Mouse (Mus musculus): ENCODE results near the gene Htr1d. TPM values are rescaled to one million over a fixed set of nuclear protein-coding genes. Genes with fewer than 3 reads are reported as not detected.

The Htr1d gene
- polyA plus RNA-seq, 1 experiment from 2014 or later: 0.10 TPM

GRCm38 (mm10) chr4:136411995-136412765 is 11.1 kb upstream of the Htr1d start:
- H3K4me3 ChIP-seq (ENCODE audit: low read depth, low read length): no peak overlapping the region
- TF ChIP-seq EP300 (IDR thresholded peaks at IDR 0.05) (no peak), CTCF (IDR thresholded peaks at IDR 0.05) (no peak)
- H3K9me3 ChIP-seq (ENCODE audit: low read length): no peaks in the 10 kb centered on the region
- no peak overlapping the region for H3K27ac ChIP-seq (ENCODE audit: low read length)
- WGBS: 67% methylated on average over 10 of the region's 10 CpGs
- no peaks in the 10 kb centered on the region for H3K27me3 ChIP-seq (replicated peaks; ENCODE audit: insufficient read depth, low read length)
- H3K9ac ChIP-seq (replicated peaks; ENCODE audit: low read depth): no peak overlapping the region
- H3K4me2 ChIP-seq (replicated peaks; ENCODE audit: low read depth, low read length): no peak overlapping the region
- H3K4me1 ChIP-seq (ENCODE audit: insufficient read depth, low read depth, low read length): no peaks in the 10 kb centered on the region
- no peak for ATAC-seq
- DNase-seq (ENCODE audit: low spot score): no peak
- no peaks in the 10 kb centered on the region for H3K36me3 ChIP-seq (ENCODE audit: insufficient read depth, low read length)

- Histone ChIP-seq H3K4me3 (ENCODE audit: low read depth, low read length) (no peak overlapping the region), H3K9ac (replicated peaks; ENCODE audit: low read depth) (no peak overlapping the region), H3K4me2 (replicated peaks; ENCODE audit: low read depth, low read length) (no peak overlapping the region), H3K27me3 (replicated peaks; ENCODE audit: insufficient read depth, low read length) (no peaks in the 10 kb centered on the region), H3K36me3 (ENCODE audit: insufficient read depth, low read length) (no peaks in the 10 kb centered on the region), H3K27ac (ENCODE audit: low read length) (no peak overlapping the region), H3K9me3 (ENCODE audit: low read length) (no peaks in the 10 kb centered on the region), H3K4me1 (ENCODE audit: insufficient read depth, low read depth, low read length) (no peaks in the 10 kb centered on the region; the same call in 1 of the 2 replicates)
- TF ChIP-seq EP300 (IDR thresholded peaks at IDR 0.05): no peak
- TF ChIP-seq CTCF (IDR thresholded peaks at IDR 0.05): no peak
- no peak for ATAC-seq
- WGBS: 75% methylated on average over 9 of the region's 9 CpGs
- no peak for DNase-seq (ENCODE audit: low spot score)
Observed at GRCm38 (mm10) chr4:136415477-136415876, 7.8 kb upstream of the Htr1d start.

GRCm38 (mm10) chr4:136418962-136419361 is 4.4 kb upstream of the Htr1d start:
- WGBS: 13% methylated on average over 11 of the region's 11 CpGs
- no peak for ATAC-seq
- H3K27ac ChIP-seq (ENCODE audit: low read length): no peak overlapping the region
- no peak for DNase-seq (ENCODE audit: low spot score)
- H3K9ac ChIP-seq (replicated peaks; ENCODE audit: low read depth): no peak overlapping the region
- H3K4me1 ChIP-seq (ENCODE audit: insufficient read depth, low read depth, low read length): no peaks in the 10 kb centered on the region; the same call in 1 of the 2 replicates
- H3K4me2 ChIP-seq (replicated peaks; ENCODE audit: low read depth, low read length): no peak overlapping the region
- TF ChIP-seq CTCF (IDR thresholded peaks at IDR 0.05) (no peak), EP300 (IDR thresholded peaks at IDR 0.05) (no peak)
- H3K9me3 ChIP-seq (ENCODE audit: low read length): no peaks in the 10 kb centered on the region
- peaks cover 10% of the 10 kb centered on the region for H3K27me3 ChIP-seq (replicated peaks; ENCODE audit: insufficient read depth, low read length)
- no peak overlapping the region for H3K4me3 ChIP-seq (ENCODE audit: low read depth, low read length)
- H3K36me3 ChIP-seq (ENCODE audit: insufficient read depth, low read length): no peaks in the 10 kb centered on the region

- no peak for DNase-seq (ENCODE audit: low spot score)
- WGBS: 72% methylated on average over 6 of the region's 6 CpGs
- Histone ChIP-seq H3K9ac (replicated peaks; ENCODE audit: low read depth) (no peak overlapping the region), H3K4me1 (ENCODE audit: insufficient read depth, low read depth, low read length) (peaks cover 4% of the 10 kb centered on the region; the same call in 1 of the 2 replicates), H3K9me3 (ENCODE audit: low read length) (no peaks in the 10 kb centered on the region), H3K4me3 (ENCODE audit: low read depth, low read length) (no peak overlapping the region), H3K4me2 (replicated peaks; ENCODE audit: low read depth, low read length) (no peak overlapping the region), H3K27ac (ENCODE audit: low read length) (no peak overlapping the region), H3K36me3 (ENCODE audit: insufficient read depth, low read length) (no peaks in the 10 kb centered on the region), H3K27me3 (replicated peaks; ENCODE audit: insufficient read depth, low read length) (peaks cover 14% of the 10 kb centered on the region)
- no peak for TF ChIP-seq EP300 (IDR thresholded peaks at IDR 0.05)
- TF ChIP-seq CTCF (IDR thresholded peaks at IDR 0.05): no peak
- no peak for ATAC-seq
Observed at GRCm38 (mm10) chr4:136419386-136419785, 3.9 kb upstream of the Htr1d start.

- no peak overlapping the region for H3K27ac ChIP-seq (ENCODE audit: low read length)
- H3K4me2 ChIP-seq (replicated peaks; ENCODE audit: low read depth, low read length): peak overlapping the region; percentile 75
- peak overlapping the region; percentile 39 for H3K4me3 ChIP-seq (ENCODE audit: low read depth, low read length)
- ATAC-seq (peak; percentile 38), DNase-seq (ENCODE audit: low spot score) (no peak)
- no peaks in the 10 kb centered on the region for H3K9me3 ChIP-seq (ENCODE audit: low read length)
- H3K4me1 ChIP-seq (ENCODE audit: insufficient read depth, low read depth, low read length): 0 out of 2 replicates have a peak, but pooled peaks cover 5% of the 10 kb centered on the region
- WGBS: 4% methylated on average over 59 of the region's 70 CpGs
- no peak overlapping the region for H3K9ac ChIP-seq (replicated peaks; ENCODE audit: low read depth)
- H3K27me3 ChIP-seq (replicated peaks; ENCODE audit: insufficient read depth, low read length): peaks cover 20% of the 10 kb centered on the region
- TF ChIP-seq CTCF (IDR thresholded peaks at IDR 0.05): no peak
- TF ChIP-seq EP300 (IDR thresholded peaks at IDR 0.05): no peak
- H3K36me3 ChIP-seq (ENCODE audit: insufficient read depth, low read length): no peaks in the 10 kb centered on the region
Observed at GRCm38 (mm10) chr4:136424120-136424999, 1.0 kb downstream of the Htr1d start.

- TF ChIP-seq EP300 (IDR thresholded peaks at IDR 0.05): no peak
- peak; percentile 53 for TF ChIP-seq CTCF (IDR thresholded peaks at IDR 0.05)
- Histone ChIP-seq H3K9me3 (ENCODE audit: low read length) (no peaks in the 10 kb centered on the region), H3K4me2 (replicated peaks; ENCODE audit: low read depth, low read length) (peak overlapping the region; percentile 75), H3K36me3 (ENCODE audit: insufficient read depth, low read length) (no peaks in the 10 kb centered on the region), H3K4me1 (ENCODE audit: insufficient read depth, low read depth, low read length) (0 out of 2 replicates have a peak, but pooled peaks cover 5% of the 10 kb centered on the region), H3K27me3 (replicated peaks; ENCODE audit: insufficient read depth, low read length) (peaks cover 20% of the 10 kb centered on the region), H3K4me3 (ENCODE audit: low read depth, low read length) (peak overlapping the region; percentile 39), H3K9ac (replicated peaks; ENCODE audit: low read depth) (no peak overlapping the region), H3K27ac (ENCODE audit: low read length) (no peak overlapping the region)
- peak; percentile 20 for DNase-seq (ENCODE audit: low spot score)
- WGBS: 2% methylated on average over 15 of the region's 15 CpGs
- peak; percentile 41 for ATAC-seq
Observed at GRCm38 (mm10) chr4:136425000-136425288, 1.6 kb downstream of the Htr1d start.

All from lung, postnatal 0 days (tissue).